Mouse (Mus musculus): Measurements from ENCODE around the gene Mc3r.

Mc3r gene

DNA sequence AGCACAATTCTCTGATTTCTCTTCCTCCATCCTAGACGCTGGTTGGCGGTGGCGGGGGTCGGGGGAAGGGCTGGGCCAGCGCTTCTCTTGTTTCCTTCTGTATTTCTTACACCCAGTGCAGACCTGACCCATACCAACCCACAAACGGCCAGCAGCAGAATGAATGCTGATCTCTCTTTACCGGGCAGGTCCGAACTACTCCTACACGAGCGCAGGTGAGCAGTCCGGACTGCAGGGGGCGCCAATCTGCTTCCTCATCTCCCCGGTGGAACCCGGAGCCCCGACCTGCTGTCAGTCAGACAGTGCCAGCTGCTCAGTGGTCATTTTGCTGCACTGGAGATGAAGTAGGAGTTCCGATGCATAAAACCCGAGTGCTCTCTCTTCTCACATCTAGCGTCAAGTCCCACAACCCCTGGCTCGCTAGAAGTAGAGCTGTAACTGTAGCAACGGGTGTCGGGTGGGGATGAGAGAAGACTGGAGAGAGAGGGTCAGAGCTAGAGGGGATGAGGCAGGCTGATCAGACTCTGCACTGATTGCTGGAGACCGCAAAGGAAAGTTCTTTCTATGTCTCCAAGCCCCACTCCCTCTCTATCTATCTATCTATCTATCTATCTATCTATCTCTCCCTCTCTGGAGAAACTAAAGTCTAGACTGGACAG, at the start of gene Mc3r:
Mc3r (plus strand) TSS at position 387 of the 659 bp plus-strand sequence.
- peak; percentile 4 to 35 for DNase-seq (ENCODE audit: low spot score in 2 of 2)

DNA sequence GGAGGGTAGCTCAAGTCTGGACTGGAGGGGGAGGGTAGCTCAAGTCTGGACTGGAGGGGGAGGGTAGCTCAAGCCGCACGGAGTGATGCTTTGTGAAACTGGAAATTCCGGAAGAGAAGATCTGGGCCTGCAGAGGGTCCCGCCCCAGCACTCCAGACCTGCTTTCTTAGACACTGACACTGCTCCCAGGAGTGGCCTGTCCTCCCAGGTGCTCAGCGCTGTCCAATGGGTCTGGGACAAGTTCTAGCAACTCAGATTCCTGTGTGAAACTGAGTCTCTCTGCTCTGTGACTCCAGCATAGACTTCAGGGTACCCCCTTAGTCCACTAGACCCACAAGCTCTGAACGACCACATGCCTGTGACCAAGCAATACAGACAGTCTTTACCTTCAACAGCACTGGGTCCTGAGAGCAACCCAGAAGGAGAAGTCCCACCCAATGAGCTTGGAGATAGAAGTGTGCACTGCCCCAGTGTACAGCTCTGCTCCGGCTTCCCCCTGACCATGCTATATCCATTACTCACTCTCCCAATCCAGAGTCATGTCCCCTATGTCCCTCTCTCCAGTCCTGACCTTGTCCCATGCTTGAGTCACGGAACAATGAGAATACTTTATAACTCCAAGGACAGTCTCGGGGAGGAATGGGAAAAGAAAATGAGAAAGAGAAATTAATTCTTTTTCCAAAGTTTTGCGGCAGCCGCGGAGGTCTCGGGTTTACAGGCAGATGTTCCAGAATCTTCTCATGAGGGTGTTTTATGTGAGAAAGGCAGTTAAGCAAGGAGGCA, 46.1 kb upstream of the Mc3r start:
- no peak for DNase-seq (ENCODE audit: low spot score in 2 of 2)

GRCm38 (mm10) chr2:172207003-172207402, 41.3 kb upstream of the Mc3r start:
- peak in 1 of 2 experiments; percentile 48 for DNase-seq (ENCODE audit: low spot score in 2 of 2)

DNA sequence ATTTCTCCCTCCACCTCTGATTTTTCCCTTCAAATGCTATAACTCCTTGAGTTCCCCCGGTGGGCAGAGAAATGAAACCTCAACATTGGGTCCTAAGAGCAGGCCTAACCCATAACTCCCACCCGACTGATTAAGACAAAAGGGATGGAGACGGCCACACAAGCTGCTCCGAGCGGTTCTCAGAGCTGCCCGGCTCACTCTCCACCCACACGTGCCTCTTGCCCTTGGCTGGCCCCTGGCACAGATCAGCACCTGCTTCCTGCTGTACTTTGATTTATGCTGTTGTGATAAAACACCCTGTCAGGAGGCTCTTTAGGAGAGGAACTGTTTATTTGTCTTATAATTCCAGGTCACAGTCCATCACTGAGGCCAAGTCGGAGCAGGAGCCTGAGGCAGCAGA, 34.8 kb upstream of the Mc3r start:
- DNase-seq (ENCODE audit: low spot score in 2 of 2): no peak

DNA sequence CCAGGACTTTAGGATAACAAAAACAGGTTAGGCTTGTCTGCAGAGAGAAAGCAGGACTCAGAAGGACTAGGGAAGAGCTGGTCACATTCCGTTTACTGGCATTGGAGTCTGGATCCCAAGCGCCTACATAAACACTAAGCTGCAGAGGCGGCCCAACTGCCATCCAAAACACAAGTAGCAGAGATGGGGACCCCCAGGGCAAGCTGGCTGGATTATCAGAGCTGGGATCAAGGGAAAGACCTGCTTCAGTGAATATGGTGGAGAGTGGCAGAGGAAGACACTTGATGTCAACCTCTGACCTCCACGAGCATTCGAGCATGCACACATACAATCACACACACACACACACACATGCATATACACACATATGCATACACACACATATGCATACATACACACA, 34.0 kb upstream of the Mc3r start:
- DNase-seq (ENCODE audit: low spot score in 2 of 2): no peak

DNA sequence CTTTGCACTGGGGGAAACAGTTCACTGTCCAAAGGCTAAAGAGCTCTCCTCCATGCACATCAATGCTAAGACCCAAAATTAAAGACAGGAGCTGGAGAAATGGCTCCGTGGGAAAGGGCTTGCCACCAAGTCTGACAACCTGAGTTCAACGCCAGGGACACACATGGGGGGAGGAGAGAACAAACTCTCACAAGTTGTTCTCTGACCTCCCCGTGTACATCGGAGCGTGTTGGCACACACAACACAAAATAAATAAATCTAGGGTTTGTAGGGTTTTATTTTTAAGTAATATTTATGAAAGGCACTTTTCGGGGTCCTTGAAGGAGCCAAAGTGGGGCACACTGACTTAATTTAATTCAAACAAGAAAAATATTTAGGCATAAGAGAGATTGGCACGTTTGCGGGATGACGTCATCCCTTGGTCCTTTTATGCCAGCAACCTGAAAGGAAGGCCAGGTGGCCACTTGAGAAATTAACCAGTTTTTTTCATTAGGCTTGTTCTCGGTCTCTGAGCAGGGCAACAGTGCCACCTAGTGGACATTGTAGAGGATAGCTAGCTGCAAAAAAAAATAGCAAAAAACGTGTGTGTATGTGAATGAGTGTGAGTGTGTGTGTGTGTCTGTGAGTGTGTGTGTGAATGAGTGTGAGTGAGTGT, 32.7 kb upstream of the Mc3r start:
- peak in 1 of 2 experiments; percentile 35 for DNase-seq (ENCODE audit: low spot score in 2 of 2)

DNA sequence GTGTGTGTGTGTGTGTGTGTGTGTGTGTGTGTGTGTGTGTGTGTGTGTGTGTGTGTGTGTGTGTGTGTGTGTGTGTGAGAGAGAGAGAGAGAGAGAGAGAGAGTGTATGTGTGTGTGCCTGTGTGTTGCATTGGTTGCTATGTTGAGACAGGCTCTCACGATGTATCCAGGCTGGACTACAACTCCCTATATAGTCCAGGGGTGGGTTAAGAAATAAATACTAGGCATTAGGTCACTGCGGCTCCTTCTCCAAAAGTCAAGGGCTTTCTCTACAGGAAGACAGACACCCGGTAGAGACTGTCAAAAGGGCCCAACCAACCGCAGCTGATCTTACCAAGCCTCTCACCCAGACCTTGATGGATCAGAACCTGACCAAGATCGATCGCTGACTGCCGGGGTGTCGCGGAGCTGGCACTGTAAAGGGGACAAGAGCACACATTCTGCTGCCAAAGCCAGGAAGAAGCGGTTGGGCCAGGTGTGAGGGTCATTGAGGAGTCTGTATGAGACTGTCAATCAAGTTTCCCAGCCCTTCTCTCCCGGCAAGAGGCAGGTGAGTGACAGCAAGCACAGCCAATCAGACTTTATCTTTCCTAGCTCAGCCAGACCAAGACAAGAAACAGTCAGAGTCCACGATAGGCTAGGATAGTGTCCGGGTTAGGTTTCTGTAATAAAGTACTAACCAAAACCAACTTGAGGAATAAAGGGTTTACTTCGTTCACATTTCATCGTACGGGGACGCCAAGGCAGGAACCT, 32.0 kb upstream of the Mc3r start:
- DNase-seq (ENCODE audit: low spot score in 2 of 2): no peak

- no peak for DNase-seq (ENCODE audit: low spot score in 2 of 2)
Observed at GRCm38 (mm10) chr2:172217886-172218285, 30.4 kb upstream of the Mc3r start.

DNA sequence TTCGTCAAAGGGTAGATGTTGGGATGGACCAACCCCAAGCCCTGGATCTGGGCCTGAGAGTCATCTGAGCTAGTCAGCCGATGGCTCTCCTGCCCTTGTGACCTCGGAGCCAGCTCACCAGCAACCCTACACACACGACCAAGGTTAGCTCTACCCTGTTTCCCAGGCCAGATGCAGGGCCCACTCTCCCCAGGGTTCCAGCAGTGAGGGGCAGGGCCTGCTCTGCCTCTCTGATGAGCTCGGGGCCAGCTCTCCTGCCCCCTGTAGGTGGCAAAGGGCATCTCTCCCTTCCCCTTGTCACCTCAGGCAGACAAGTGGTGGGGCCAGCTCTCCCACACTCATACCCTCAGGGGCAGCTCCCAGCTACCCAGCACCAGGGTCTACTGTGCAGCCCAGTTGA, 29.1 kb upstream of the Mc3r start:
- DNase-seq (ENCODE audit: low spot score in 2 of 2): no peak

GRCm38 (mm10) chr2:172221656-172222393, 26.5 kb upstream of the Mc3r start:
- DNase-seq (ENCODE audit: low spot score in 2 of 2): peak in 1 of 2 experiments; percentile 55

GRCm38 (mm10) chr2:172222394-172222785, 25.9 kb upstream of the Mc3r start:
- no peak for DNase-seq (ENCODE audit: low spot score in 2 of 2)

DNA sequence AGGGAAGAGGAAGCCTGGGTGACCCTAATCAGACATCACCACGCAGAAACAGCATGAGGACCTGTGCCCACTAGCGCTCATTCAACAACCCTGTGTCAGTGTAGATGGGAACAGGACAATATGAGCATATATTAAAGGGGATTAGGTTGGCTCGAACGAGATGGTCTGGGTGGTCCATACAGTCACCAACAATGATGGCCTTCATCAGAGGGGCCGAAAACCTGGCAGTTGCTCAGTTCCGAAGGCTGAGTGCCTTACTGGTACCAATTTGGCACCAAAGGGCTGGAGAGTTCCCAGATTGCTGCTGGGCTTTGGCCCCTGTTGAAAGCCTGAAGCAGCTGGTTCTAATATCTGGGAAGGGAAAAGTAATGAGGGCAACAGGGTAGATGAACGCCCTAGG, 25.4 kb upstream of the Mc3r start:
- DNase-seq (ENCODE audit: low spot score in 2 of 2): no peak

DNA sequence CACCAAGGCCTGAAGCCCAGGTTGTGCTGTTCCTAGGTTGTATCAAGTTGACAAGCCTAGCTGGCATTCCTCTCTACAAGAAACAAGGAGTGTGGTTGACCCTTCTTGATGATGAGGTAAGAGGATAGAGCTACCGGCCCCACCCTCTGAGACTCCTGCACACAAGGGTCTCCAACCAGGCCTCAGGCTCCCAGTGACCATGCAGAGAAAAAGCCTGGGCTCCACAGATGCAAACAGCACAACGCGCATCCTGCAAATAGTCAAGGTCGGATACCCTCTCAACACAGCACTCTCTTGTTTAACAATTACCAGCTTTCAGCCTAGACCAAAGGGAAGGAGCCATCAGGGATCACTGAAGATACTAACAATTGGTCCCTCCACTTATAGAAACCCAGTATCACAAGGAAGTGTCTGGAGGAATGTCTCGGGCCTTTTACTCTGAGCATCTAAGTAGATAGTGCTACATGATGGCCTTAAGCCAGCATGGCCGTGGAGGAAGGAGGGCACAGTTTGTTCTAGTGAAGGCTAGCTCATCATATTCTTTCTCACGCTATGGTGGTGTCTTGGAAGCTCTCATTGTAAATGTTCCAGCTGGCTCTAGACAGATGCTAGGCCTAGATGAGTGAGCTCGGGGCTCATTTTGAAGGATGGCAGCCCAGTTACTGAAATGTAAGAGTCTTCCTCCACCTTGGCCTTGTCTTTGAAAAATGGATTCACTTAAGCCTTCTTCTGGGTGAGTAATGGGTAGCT, 24.7 kb upstream of the Mc3r start:
- no peak for DNase-seq (ENCODE audit: low spot score in 2 of 2)

GRCm38 (mm10) chr2:172226945-172227344, 21.3 kb upstream of the Mc3r start:
- no peak for DNase-seq (ENCODE audit: low spot score in 2 of 2)

- no peak for DNase-seq (ENCODE audit: low spot score in 2 of 2)
Observed at GRCm38 (mm10) chr2:172227808-172228207, 20.5 kb upstream of the Mc3r start.

- no peak for DNase-seq (ENCODE audit: low spot score in 2 of 2)
Observed at GRCm38 (mm10) chr2:172229190-172229589, 19.1 kb upstream of the Mc3r start.

- DNase-seq (ENCODE audit: low spot score in 2 of 2): no peak
Observed at GRCm38 (mm10) chr2:172230126-172230525, 18.2 kb upstream of the Mc3r start.

DNA sequence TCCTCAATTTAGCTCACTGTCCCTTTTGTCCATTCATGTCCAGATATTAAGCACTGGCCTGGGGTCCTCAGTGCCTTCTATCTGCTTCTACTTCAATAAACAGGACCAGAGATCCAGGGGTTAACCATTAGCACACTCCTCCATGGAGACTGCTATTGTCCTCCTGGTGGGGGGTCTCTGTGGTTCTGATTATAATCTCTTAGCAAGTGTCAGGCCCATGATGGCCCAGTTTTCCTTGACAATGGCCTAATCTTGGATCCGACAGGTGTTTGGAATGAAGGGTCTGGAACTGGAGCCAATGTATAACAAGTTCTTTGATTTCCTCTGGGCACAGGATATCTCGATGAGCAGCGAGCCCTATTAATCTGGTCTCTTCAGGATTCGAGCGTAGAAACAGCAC, 10.1 kb upstream of the Mc3r start:
- DNase-seq (ENCODE audit: low spot score in 2 of 2): no peak

DNA sequence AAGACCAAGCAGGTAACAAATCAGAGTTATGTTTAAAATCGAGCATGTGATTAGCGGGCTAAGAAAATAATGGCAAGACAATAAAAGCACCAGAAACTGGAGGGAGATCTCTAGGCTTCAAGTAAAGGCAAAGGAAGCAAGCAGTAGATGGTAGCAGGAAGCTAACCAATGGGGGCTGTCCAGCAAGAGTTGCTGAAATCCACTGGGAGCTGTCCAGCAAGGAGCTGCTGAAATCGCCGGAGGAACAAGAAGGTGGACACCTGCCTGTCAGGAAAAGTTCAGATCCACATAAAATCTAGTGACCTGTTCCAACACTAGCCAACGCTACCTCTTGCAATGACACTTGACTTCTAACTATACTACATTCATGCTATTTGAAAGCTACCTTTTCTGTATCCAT, 7.3 kb upstream of the Mc3r start:
- no peak for DNase-seq (ENCODE audit: low spot score in 2 of 2)

GRCm38 (mm10) chr2:172245497-172245896, 2.8 kb upstream of the Mc3r start:
- DNase-seq (ENCODE audit: low spot score in 2 of 2): no peak

GRCm38 (mm10) chr2:172249336-172249735, 1.0 kb downstream of the Mc3r start:
- DNase-seq (ENCODE audit: low spot score in 2 of 2): peak in 1 of 2 experiments; percentile 28
